Comparison of ENCODE assay signal across 8 mouse cellular contexts in the genomic region with DNA sequence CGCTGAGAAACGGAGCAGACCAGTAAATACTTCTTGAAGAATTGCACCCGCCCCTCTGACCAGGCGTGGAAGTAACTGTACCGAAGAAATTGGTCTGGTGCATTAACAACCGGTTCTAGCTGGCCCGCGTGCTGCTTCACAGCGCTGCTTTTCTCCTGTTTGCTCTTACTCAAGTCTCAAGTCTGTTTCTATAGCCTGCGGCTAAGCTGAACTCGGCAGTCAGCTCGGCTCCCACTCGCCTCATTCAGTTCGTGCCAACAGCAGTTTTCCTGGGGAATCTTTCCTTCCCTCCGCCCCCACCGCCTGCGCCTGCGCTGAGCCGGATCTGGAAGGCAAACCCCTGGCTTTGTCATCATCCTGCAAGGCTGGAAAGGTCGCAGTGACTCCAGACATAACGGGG. TPM values are rescaled to one million over a fixed set of nuclear protein-coding genes. Genes with fewer than 3 reads are reported as not detected.
DNase-seq lines count a peak whose midpoint lies in the region; ATAC-seq and TF ChIP-seq lines count a peak whose summit lies in the region.

No protein-coding gene starts in this region.

- 20% methylated on average over 21 of the region's 21 CpGs for WGBS in embryonic facial prominence, embryonic 14.5 days
- 22% methylated on average over 21 of the region's 21 CpGs for WGBS in limb, embryonic 12.5 days
- WGBS in midbrain, postnatal 0 days, result 20% methylated on average over 21 of the region's 21 CpGs

- peak; percentile 64 for ATAC-seq in embryonic facial prominence, embryonic 14.5 days (ENCODE audit: low read depth)
- peak; percentile 44; the same call in 1 of the 2 replicates for ATAC-seq in limb, embryonic 12.5 days (ENCODE audit: insufficient number of reproducible peaks, insufficient read depth, low FRiP score, low TSS enrichment, low read depth)
- peak; percentile 72 for ATAC-seq in midbrain, postnatal 0 days (ENCODE audit: low FRiP score)
- ATAC-seq in megakaryocyte, adult 5-6 weeks (ENCODE audit: poor library complexity, severe bottlenecking), result no peak

- H3K27me3 ChIP-seq in embryonic facial prominence, embryonic 14.5 days (replicated peaks; ENCODE audit: control insufficient read depth, insufficient read depth, low read length), result no peaks in the 10 kb centered on the region
- peaks cover 17% of the 10 kb centered on the region for H3K27me3 ChIP-seq in limb, embryonic 12.5 days
- no peaks in the 10 kb centered on the region for H3K27me3 ChIP-seq in midbrain, postnatal 0 days (ENCODE audit: insufficient read depth, low read length)

- peak overlapping the region; percentile 29 for H3K4me3 ChIP-seq in embryonic facial prominence, embryonic 14.5 days (ENCODE audit: low read depth, low read length)
- H3K4me3 ChIP-seq in limb, embryonic 12.5 days (replicated peaks), result peak overlapping the region; percentile 27
- H3K4me3 ChIP-seq in midbrain, postnatal 0 days (ENCODE audit: low read depth, low read length), result peak overlapping the region; percentile 14; the same call in 1 of the 2 replicates

- no peak for TF ChIP-seq CTCF in midbrain, postnatal 0 days (IDR thresholded peaks at IDR 0.05)

- H3K4me1 ChIP-seq in embryonic facial prominence, embryonic 14.5 days (ENCODE audit: control insufficient read depth, insufficient read depth, low read length), result peaks cover 3% of the 10 kb centered on the region; the same call in 1 of the 2 replicates
- peaks cover 34% of the 10 kb centered on the region for H3K4me1 ChIP-seq in limb, embryonic 12.5 days (replicated peaks)
- 0 out of 2 replicates have a peak, but pooled peaks cover 3% of the 10 kb centered on the region for H3K4me1 ChIP-seq in midbrain, postnatal 0 days (ENCODE audit: insufficient read depth, low read length)

- no peaks in the 10 kb centered on the region for H3K9me3 ChIP-seq in embryonic facial prominence, embryonic 14.5 days (ENCODE audit: control insufficient read depth, low read length)
- H3K9me3 ChIP-seq in limb, embryonic 12.5 days, result peaks cover 6% of the 10 kb centered on the region
- no peaks in the 10 kb centered on the region for H3K9me3 ChIP-seq in midbrain, postnatal 0 days (ENCODE audit: low read length)

- H3K9ac ChIP-seq in embryonic facial prominence, embryonic 14.5 days (ENCODE audit: low read depth, low read length), result peak overlapping the region; percentile 50
- H3K9ac ChIP-seq in limb, embryonic 12.5 days (replicated peaks), result peak overlapping the region; percentile 8; the same call in 1 of the 2 replicates
- no peak overlapping the region; the same call in 1 of the 2 replicates for H3K9ac ChIP-seq in midbrain, postnatal 0 days (replicated peaks; ENCODE audit: low read length, poor library complexity, severe bottlenecking)

- peak overlapping the region; percentile 46 for H3K4me2 ChIP-seq in embryonic facial prominence, embryonic 14.5 days (ENCODE audit: low read depth, low read length)
- peak overlapping the region; percentile 56 for H3K4me2 ChIP-seq in limb, embryonic 12.5 days
- H3K4me2 ChIP-seq in midbrain, postnatal 0 days (ENCODE audit: low read depth, low read length, poor library complexity, severe bottlenecking), result peak overlapping the region; percentile 32; the same call in 1 of the 2 replicates

- peak; percentile 93 for DNase-seq in adrenal gland, adult 2 months
- peak; percentile 90 for DNase-seq in embryonic facial prominence, embryonic 14.5 days (ENCODE audit: low spot score)
- peak; percentile 49 to 66 for DNase-seq in heart, adult 18-20 months
- DNase-seq in kidney, adult 18-20 months, result peak; percentile 67
- peak; percentile 82 for DNase-seq in midbrain, postnatal 0 days (ENCODE audit: low spot score)
- peak; percentile 27 for DNase-seq in urinary bladder, adult 2 months (ENCODE audit: low spot score)

- peak overlapping the region; percentile 13; the same call in 1 of the 2 replicates for H3K27ac ChIP-seq in embryonic facial prominence, embryonic 14.5 days (replicated peaks; ENCODE audit: low read depth, low read length)
- peak overlapping the region; percentile 62 for H3K27ac ChIP-seq in limb, embryonic 12.5 days
- H3K27ac ChIP-seq in midbrain, postnatal 0 days (ENCODE audit: low read depth, low read length), result no peak overlapping the region

- H3K36me3 ChIP-seq in embryonic facial prominence, embryonic 14.5 days (ENCODE audit: control insufficient read depth, insufficient read depth, low read length), result no peaks in the 10 kb centered on the region
- H3K36me3 ChIP-seq in limb, embryonic 12.5 days, result no peaks in the 10 kb centered on the region
- H3K36me3 ChIP-seq in midbrain, postnatal 0 days (ENCODE audit: insufficient read depth, low read length), result no peaks in the 10 kb centered on the region

RNA-seq across cellular contexts. Expression of a gene that starts 14.3 kb away (rescaled TPM):
- 10 to 100 TPM; 13.1 to 16.9 TPM for total RNA-seq in adrenal gland, adult 2 months (2021)
- 10.2 and 14.4 TPM in 2 replicates for polyA plus RNA-seq in adrenal gland, adult 2 months (2012; rRNA removed)
- polyA plus RNA-seq in embryonic facial prominence, embryonic 14.5 days (2014; fragmentation: Nextera tagmentation; extraction: Ambion mirVana), result 36.0 and 39.4 TPM in 2 replicates
- total RNA-seq in heart, adult 18-20 months (2021), result 10 to 100 TPM; 14.2 to 17.9 TPM
- 81.5 and 92.5 TPM in 2 replicates for polyA plus RNA-seq in limb, embryonic 12.5 days (2016; fragmentation: Nextera tagmentation; extraction: Ambion mirVana)
- total RNA-seq in midbrain, postnatal 0 days (2014; rRNA removed), result 32.2 and 39.6 TPM in 2 replicates
- polyA plus RNA-seq in midbrain, postnatal 0 days (2015; fragmentation: Nextera tagmentation; extraction: Ambion mirVana), result 58.9 and 61.3 TPM in 2 replicates
- polyA plus RNA-seq in urinary bladder, adult 2 months (2012; rRNA removed), result 6.9 and 15.1 TPM in 2 replicates
- 10.2 and 12.7 TPM in 2 replicates for total RNA-seq in megakaryocyte, adult 5-6 weeks (2015)
- total RNA-seq in megakaryocyte, adult 5-6 weeks (2017), result 3.0 and 4.1 TPM in 2 replicates

Comparison
In these comparisons a context has a peak if more than half of its experiments do, and no peak if none do; other contexts are left out.
1. DNase-seq: peak in every context shown above with its lines; median percentile 93 in adrenal gland, adult 2 months; 90 in embryonic facial prominence, embryonic 14.5 days; 82 in midbrain, postnatal 0 days; 67 in kidney, adult 18-20 months; 58 in heart, adult 18-20 months; 27 in urinary bladder, adult 2 months.